Mouse (Mus musculus): Measurements from ENCODE around the gene Rimklb.
"Not testable (repeated sequence)": the region's sequence is repeated elsewhere in the genome, so short reads cannot be mapped to it uniquely, and the experiment has no call there.

The Rimklb gene

GRCm38 (mm10) chr6:122496501-122496900 lies 2.1 kb downstream of the Rimklb start:
- no peak for DNase-seq (ENCODE audit: low read depth, low spot score)

DNA sequence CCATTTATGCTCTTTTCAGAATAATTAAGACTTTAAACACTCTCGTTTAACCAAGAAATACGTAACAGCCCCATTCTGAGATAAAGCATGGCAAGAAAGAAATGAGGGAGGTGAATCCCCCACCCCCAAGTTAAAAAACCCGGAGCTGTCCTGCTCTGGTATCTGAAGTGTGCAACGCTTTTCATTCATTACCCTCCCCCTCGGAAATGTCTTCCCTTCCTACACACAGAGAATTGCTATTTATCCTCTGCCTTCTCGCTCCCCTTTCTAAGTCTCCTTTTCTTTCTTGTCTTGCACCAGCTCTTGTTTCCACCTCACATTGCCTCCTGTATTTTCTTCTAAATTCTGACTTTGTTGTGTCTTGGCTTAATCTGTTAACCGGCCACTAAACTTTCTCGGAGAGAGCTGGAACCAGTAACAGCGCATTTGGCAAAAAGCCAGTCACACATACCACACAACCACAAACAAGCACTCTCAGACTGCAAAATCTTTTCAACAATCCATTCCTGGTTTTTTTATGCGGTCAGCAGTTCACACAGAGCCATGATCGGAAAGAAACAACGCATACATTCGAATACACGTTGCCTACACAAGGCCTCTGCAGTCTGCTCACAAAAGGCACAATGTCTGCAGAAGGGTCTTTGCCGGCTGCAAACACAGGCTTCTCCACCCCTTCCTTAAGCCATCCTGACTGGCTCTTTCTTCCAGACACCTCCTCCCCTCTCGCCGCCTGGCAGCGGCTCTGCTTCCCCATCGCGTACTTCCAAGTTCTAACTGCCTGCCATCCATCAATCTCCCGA lies 3.3 kb downstream of the Rimklb start:
- no peak for DNase-seq (ENCODE audit: low read depth, low spot score)

DNA sequence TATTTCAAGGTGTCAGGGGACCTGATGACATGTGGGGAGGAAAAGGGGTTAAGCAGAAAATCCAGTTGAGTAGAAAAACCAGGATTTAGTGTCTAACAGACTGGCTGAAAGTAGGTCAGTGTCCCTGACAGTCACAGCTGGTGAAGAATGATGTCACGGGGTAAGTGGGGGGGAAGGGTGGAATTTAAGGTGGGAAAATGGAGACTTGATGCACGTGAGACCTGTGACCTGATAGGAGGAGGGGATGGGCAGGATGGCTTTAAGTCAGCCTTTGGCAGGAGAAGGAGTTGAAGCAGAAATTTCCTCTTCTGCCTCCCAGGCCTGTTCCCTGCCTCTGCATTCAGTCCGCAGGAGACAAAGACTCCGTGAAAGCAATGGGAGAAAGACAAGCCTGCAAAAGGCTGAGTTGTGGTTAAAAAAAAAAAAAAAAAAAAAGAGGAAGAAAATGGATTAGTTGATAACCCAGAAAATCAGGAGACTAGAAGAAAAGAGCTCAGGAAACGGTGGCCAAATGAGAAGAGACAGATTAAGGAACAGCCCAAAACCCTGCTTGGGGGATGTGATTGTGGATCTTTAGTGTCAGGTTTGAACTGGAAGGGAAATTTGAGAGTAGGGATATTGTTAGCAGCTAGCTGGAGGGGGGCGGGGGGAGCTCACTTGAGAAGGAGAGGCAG lies 4.6 kb downstream of the Rimklb start:
- no peak for DNase-seq (ENCODE audit: low read depth, low spot score)

DNA sequence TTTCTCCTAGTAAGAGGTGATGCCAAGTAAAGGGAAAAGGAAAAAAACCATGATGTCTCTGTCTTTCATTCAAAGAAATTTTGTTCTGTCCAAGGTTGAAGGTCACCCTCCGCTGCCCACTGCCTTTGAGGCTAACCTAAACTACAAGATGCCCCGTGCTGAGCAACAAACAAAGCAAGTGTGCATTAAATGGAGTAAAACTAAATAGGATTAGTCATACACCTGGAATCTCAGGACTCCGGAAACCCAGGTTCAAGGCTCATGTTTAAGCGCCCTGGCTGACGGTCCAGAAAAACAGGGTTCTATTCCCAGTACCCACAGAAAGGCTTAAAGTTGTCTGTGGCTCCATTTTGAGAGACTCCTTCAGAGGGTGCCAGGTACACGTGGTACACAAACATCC lies 6.1 kb downstream of the Rimklb start:
- no peak for DNase-seq (ENCODE audit: low read depth, low spot score)

GRCm38 (mm10) chr6:122491557-122491956 lies 7.0 kb downstream of the Rimklb start:
- DNase-seq (ENCODE audit: low read depth, low spot score): no peak

DNA sequence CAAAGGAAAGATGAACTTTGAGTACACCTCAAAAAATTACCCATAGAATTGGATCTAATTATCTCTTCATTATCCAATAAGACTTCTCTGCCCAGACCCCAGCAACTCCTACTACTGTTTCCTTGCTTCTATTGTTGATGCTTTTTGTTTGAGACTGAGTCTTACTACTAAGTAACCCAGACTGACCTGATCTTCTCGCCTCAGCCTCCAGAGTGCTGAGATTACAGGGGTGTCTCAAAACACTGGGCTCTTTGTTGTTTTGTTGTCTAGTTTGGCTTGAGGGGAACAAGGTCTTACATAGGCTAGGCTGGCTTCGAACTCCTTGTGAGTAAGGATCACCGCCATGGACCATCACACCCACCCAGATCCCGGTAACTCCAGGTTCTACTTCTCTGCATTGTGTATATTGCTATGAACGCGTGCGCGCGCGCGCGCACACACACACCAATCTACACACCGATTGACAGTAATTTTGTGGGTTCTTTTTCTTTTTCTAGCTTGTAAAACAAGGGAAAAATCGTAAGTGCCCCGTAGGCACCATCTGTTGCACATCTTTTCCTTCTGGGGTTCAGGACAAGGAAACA lies 7.5 kb downstream of the Rimklb start:
- no peak for DNase-seq (ENCODE audit: low read depth, low spot score)

DNA sequence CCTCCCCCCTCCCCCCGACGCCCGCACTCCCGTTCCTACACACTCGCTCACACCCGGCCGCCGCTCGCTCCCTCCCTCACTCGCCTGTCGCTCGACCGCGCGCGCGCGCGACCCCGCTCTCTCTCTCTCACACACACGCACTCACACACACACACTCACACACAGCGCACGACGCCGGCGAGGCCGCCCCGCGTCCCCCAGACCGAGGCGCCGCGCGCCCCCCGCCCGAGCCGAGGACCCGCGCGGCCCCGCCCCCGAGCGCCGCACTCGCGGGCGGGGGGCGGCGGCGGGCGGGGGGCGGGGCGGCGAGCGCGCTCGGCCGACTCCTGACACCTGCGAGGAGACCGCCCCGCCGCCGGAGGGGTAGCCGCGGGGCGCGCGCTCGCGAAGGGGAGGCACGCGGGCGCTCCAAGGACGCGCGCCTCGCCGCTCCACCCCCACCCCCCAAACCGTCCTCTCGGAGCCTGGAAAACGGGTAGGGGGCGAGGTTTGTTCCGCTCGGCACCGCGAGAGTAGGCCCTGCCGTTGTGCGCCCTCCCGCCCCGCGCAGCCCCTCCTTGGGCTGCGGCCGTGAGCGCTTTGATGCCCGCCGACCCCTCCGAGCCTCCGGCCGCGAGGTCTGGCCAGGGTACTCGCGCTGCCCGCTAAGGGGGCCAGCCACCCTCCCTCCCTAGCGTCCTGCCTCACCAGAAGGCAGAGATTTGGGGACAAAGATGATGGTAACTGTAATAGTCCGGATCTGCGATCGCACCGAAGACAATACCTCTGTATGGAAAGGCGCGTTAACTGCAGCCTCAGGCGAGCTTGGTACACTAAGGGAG lies 12.1 kb downstream of the Rimklb start:
- no peak for DNase-seq (ENCODE audit: low read depth, low spot score)

- no peak for DNase-seq (ENCODE audit: low read depth, low spot score)
These were observed 12.9 kb downstream of the Rimklb start for GRCm38 (mm10) chr6:122485401-122486296.

DNA sequence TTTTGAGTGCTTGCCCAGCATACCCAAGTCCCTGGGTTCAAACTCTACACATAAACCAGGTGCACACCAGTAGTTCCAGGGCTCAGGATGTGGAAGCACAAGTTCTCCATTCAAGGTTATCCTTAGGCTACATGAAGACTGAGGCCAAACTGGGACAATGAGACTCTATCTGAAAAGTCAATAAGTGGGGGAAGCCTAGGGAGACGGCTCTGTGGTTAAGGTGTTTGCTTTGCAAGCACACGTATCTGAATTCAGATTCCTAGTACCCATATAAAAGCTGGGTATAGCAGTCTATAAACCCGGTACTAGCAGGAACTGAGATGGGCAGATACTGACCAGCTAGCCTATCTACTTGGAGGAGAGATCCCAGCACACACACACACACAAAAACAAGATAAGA lies 20.5 kb downstream of the Rimklb start:
- no peak for DNase-seq (ENCODE audit: low read depth, low spot score)

DNA sequence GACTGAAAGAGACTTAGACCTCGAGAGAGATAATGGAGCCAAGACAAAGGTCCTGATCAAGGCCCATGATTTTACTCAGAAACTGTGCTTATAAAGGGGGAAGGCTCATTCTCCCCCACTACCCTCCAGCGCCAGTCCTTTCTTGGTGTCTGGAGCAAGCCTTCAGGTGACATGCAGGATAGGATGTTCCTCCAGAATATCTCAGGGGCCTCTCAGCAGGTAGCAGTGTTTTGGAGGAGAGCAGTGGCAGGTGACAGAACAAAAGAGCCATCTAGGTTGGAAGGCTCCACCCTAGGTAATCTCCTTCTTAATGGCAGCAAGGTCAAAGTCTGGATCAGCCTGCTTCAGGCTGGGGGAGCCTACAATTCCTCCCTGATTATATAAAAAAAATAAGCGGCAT lies 27.1 kb downstream of the Rimklb start:
- DNase-seq (ENCODE audit: low read depth, low spot score): not testable (repeated sequence)

DNA sequence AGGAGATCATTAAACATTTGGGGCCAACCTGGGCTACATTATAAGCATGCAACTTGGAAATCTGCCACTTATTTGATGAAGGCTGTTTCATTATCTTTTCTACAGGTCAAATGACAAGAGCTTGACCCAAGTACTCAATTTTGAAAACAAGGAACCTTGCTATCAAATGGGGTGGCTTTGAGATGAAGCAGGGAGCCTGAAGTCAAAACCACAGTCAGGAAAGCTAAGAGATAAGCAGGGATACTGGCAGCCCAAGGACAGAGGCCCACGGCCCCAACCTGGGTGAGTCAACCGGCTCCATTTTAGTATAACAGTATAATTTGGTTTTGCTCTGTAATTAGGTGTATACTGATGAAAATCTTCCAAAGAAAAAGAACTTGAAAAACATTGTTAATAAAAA lies 28.3 kb downstream of the Rimklb start:
- DNase-seq (ENCODE audit: low read depth, low spot score): no peak

DNA sequence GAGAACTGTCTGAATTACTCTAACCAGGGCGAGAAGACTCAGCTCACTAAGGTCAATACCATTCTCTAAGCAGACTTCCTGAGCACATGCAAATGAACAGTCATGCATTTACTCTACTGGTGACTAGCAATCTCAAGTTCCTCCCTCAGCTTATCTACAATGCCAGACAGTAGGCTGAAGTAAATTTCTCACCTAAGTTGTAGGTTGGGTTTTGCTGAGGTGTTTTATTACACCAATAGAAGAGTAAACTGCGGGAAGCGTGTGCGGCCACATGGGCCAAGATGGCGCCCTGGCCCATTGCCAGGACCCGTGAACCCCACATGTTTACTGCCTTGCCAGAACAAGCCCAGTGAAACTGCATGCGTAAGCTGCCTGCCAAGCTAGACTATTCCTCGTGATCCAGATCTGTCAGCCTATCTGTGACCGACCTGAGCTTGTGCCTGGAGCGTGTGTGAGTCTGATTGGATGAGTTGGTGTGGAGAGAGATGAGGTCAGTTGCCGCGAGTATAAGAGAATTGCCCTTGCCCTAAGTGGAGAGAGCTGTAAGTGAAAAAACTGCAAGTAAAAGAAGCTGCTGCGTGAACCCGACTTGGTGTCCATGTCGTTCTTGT lies 29.4 kb downstream of the Rimklb start:
- DNase-seq (ENCODE audit: low read depth, low spot score): no peak

DNA sequence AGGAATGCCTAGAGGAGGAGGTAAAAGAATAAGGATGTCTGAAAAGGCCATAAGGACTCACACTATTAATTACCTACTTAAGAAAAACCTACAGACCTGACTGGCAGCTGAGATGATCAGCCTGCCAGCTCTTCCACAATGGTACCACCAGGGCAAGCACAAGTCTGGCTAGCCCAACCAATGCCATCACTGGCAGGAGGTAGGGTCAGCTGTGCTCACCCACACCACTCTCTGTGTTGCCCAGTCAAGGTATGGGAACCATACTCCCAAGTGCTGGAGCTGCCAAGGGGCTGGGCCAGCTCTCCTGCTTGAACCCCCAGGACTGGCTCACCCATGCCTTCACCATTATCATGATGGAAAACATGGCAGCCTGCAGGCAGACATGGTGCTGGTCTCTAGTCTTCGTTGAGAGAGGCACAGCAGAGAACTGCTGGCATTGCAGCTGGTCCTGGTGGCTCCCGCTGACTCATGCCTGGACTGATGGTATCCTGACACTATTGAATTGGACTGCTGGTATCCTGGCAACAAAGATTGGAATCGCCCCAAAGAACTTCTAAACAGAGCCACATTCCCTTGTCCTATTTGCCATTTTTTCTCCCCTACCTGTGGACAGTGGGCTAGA lies 32.4 kb downstream of the Rimklb start:
- DNase-seq (ENCODE audit: low read depth, low spot score): no peak

GRCm38 (mm10) chr6:122458946-122459693 lies 39.4 kb downstream of the Rimklb start:
- DNase-seq (ENCODE audit: low read depth, low spot score): no peak

DNA sequence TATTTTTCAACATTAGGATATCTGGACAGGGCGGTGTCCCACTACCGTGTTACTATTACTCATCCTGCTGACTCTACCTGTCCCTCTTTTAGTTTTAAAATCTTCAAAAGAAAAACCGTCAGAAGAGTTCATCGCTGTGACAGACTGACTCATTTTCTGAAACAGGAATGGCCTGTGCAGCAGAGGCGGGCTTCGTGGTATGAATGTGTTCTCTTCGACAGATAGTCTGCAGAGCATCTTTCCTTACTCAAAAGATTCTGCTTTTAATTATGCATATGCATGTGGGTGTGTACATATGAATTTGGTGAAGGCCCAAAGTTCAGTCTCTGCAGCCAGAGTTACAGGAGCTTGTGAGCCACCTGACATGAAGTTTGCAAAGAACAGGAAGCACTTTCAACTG lies 50.7 kb downstream of the Rimklb start:
- DNase-seq (ENCODE audit: low read depth, low spot score): no peak

- DNase-seq (ENCODE audit: low read depth, low spot score): no peak
These were observed 53.3 kb downstream of the Rimklb start for GRCm38 (mm10) chr6:122445215-122445614.

GRCm38 (mm10) chr6:122440632-122441226 lies 57.8 kb downstream of the Rimklb start:
- DNase-seq (ENCODE audit: low read depth, low spot score): no peak

DNA sequence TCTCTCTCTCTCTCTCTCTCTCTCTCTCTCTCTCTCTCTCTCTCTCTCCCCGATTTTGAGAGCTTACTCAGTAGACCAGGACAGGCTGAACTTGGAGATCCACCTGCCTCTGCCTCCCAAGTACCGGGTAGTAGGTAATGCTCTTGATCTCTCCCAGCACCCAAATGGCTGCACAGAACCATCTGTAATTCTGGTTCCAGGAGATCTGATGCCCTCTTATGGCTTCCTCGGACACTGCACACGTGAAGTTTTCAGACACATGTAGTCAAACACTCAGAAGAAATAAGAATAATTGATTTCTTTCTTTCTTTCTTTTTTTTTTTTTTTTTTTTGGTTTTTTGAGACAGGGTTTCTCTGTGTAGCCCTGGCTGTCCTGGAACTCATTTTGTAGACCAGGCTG lies 59.3 kb downstream of the Rimklb start:
- DNase-seq (ENCODE audit: low read depth, low spot score): no peak

GRCm38 (mm10) chr6:122435270-122435669 lies 63.3 kb downstream of the Rimklb start:
- DNase-seq (ENCODE audit: low read depth, low spot score): no peak
